Mouse (Mus musculus) ES-Bruce4 (cell line): ENCODE results near the gene Aen. TPM values are rescaled to one million over a fixed set of nuclear protein-coding genes. Genes with fewer than 3 reads are reported as not detected.
A peak's percentile ranks its signal among the peaks of the same experiment; 100 is the strongest.

Experiments
- H3K27ac ChIP-seq: 2 replicates; pipeline ENCODE4 v1.5.1; 2012; ENCODE audit warnings: low read length, inconsistent platforms; ENCODE audit not compliant: insufficient read depth
- H3K27me3 ChIP-seq: 2 replicates; pipeline ENCODE4 v1.6.1; 2012; ENCODE audit warnings: mild to moderate bottlenecking, low read length, inconsistent platforms; ENCODE audit not compliant: control insufficient read depth, poor library complexity, insufficient read depth, severe bottlenecking
- H3K36me3 ChIP-seq: 2 replicates; pipeline ENCODE4 v1.6.1; 2012; ENCODE audit warnings: inconsistent platforms, mild to moderate bottlenecking, low read length, moderate library complexity; ENCODE audit not compliant: control insufficient read depth, poor library complexity, insufficient read depth, severe bottlenecking
- H3K4me1 ChIP-seq: one replicate; pipeline ENCODE4 v1.8.1; 2011; ENCODE audit warnings: low read length; ENCODE audit not compliant: control insufficient read depth, insufficient read depth
- H3K4me3 ChIP-seq: 2 replicates; pipeline ENCODE4 v1.5.1; 2011; ENCODE audit warnings: low read depth, mild to moderate bottlenecking, low read length
- H3K9ac ChIP-seq: 2 replicates; pipeline ENCODE4 v1.6.1; 2012; ENCODE audit warnings: low read depth, mild to moderate bottlenecking, inconsistent platforms; ENCODE audit not compliant: poor library complexity, severe bottlenecking
- H3K9me3 ChIP-seq: replicated peaks from 2 replicates; pipeline ENCODE4 v1.6.1; 2012; ENCODE audit warnings: mild to moderate bottlenecking, low read length, inconsistent platforms; ENCODE audit not compliant: control insufficient read depth, poor library complexity, insufficient read depth, severe bottlenecking
- CTCF ChIP-seq: IDR thresholded peaks from one replicate; pipeline ENCODE4 v1.8.1; 2011; ENCODE audit warnings: low read depth, low read length
- EP300 ChIP-seq: IDR thresholded peaks from 2 replicates; pipeline ENCODE4 v1.6.1; 2011; ENCODE audit warnings: low read depth, low read length; ENCODE audit not compliant: insufficient read depth
- POLR2A ChIP-seq: IDR thresholded peaks from one replicate; pipeline ENCODE4 v1.8.1; 2011; ENCODE audit warnings: low read length; ENCODE audit not compliant: insufficient read depth
- polyA plus RNA-seq: library from polyadenylated mRNA; stranded (reverse); fragments of >200 nt; gene quantifications from 2 replicates; pipeline ENCODE4 v1.2.4, GENCODE M21; 2011; ENCODE audit warnings: low read depth; ENCODE audit not compliant: missing spikeins, insufficient read depth, insufficient read length

Aen gene
- polyA plus RNA-seq, 1 experiment = 121 TPM

- no peak overlapping the region for H3K9ac ChIP-seq
Measured at GRCm38 (mm10) chr7:78903174-78903870, 7.7 kb downstream of the Aen start.

DNA sequence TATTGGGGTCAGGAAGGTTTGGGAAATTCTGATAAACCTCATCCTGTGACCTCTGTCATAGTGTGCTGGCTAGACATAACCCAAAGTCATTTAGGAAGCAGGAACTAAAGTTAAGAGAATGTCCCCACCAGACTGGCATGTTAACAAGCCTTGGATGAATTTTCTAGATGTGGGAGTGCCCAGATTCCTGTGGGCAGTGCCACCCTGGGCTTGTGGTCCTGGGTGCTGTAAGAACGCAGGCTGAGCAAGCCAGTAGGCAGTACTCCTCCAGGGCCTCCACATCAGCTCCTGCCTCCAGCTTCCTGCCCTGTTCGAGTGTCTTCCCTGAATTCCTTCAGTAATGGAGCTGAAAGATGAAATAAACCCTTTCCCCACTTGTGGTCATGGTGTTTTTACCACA lies 8.5 kb downstream of the Aen start:
- no peaks in the 10 kb centered on the region for H3K4me1 ChIP-seq
- H3K27ac ChIP-seq = no peak overlapping the region
- no peak overlapping the region for H3K9ac ChIP-seq
- no peaks in the 10 kb centered on the region for H3K27me3 ChIP-seq
- no peaks in the 10 kb centered on the region for H3K9me3 ChIP-seq
- peaks cover 42% of the 10 kb centered on the region for H3K36me3 ChIP-seq
- no peak for TF ChIP-seq CTCF
- no peak for TF ChIP-seq POLR2A
- no peak overlapping the region for H3K4me3 ChIP-seq

More at GRCm38 (mm10) chr7:78903174-78903870, 7.7 kb downstream of the Aen start:
- Histone ChIP-seq H3K36me3 (peaks cover 42% of the 10 kb centered on the region), H3K4me1 (no peaks in the 10 kb centered on the region), H3K9me3 (peaks cover 5% of the 10 kb centered on the region), H3K27ac (no peak overlapping the region), H3K4me3 (no peak overlapping the region), H3K27me3 (no peaks in the 10 kb centered on the region)
- TF ChIP-seq CTCF (no peak), POLR2A (no peak), EP300 (no peak)

GRCm38 (mm10) chr7:78909026-78909425 lies 13.4 kb downstream of the Aen start:
- no peak overlapping the region for H3K9ac ChIP-seq
- no peak overlapping the region for H3K27ac ChIP-seq
- H3K4me1 ChIP-seq = peaks cover 2% of the 10 kb centered on the region
- no peak overlapping the region for H3K4me3 ChIP-seq
- TF ChIP-seq CTCF (no peak), POLR2A (no peak), EP300 (no peak)
- no peaks in the 10 kb centered on the region for H3K9me3 ChIP-seq
- H3K27me3 ChIP-seq = no peaks in the 10 kb centered on the region
- H3K36me3 ChIP-seq = peaks cover 19% of the 10 kb centered on the region

DNA sequence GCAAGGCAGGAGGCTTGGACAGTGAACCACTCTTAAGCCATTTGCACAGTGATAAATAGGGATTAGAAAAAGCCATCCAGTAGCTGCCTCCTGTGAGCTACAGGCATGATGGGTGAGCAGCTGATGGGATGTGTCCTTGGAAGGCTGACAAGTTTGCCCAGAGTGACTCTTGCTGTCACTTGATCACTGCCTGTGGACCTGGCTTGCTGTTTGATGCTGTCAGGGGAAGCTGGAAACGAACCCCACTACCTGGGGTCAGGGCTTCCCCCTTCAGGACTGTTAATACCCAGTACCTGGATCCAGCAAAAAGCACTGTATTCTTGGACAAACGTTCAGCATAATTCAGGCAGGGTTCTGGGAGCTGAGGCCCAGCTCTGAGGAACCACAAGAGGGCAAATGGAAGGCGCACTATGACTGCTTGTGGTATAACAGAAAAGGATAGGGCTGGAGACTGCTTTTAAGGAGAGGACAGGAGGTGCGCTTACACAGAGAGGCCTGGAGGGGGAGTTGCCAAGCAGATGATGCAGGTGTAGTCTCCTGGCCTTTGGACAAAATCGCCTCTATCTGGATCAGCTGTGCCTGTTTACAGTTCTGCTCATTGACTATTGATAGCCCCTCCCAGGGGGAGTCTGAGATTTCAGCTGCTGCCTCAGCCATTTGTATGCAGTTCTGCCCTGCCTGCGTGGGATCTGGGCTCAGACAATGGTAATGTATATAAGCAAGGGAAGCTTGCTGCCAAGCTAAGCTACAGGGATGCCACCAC lies 14.9 kb downstream of the Aen start:
- H3K36me3 ChIP-seq = peaks cover 10% of the 10 kb centered on the region
- H3K9ac ChIP-seq = no peak overlapping the region
- no peaks in the 10 kb centered on the region for H3K9me3 ChIP-seq
- H3K27ac ChIP-seq = no peak overlapping the region
- H3K4me3 ChIP-seq = no peak overlapping the region
- TF ChIP-seq CTCF (peak; percentile 34), EP300 (no peak)
- peaks cover 2% of the 10 kb centered on the region for H3K4me1 ChIP-seq
- no peaks in the 10 kb centered on the region for H3K27me3 ChIP-seq

GRCm38 (mm10) chr7:78911209-78911608 lies 15.6 kb downstream of the Aen start:
- Histone ChIP-seq H3K4me1 (peaks cover 2% of the 10 kb centered on the region), H3K4me3 (no peak overlapping the region), H3K9me3 (no peaks in the 10 kb centered on the region), H3K27me3 (no peaks in the 10 kb centered on the region), H3K27ac (no peak overlapping the region), H3K9ac (no peak overlapping the region), H3K36me3 (peaks cover 10% of the 10 kb centered on the region)
- TF ChIP-seq POLR2A (no peak), EP300 (no peak), CTCF (no peak)
